Mouse (Mus musculus): Measurements from ENCODE around the gene Mydgf.

DNA sequence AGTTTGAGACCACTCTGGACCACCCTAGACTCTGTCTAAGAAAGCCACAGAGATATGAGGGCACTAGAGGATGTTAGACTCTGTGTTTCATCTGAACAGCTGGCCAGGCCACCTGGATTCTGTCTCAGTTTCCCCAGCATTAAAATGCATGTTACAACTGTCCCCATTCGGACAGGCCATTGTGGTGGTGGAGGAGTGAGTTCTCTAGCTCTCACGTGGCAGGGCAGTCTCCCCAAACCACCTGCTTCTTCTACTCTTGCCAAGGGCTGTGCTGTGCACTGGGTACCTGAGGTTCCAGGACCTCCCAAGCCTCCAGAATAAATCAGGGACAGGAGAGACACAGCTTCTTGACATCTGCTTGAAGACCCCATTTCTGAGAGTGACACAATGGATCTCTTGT lies 33.8 kb downstream of the Mydgf start:
- TF ChIP-seq POLR2A (IDR thresholded peaks at IDR 0.05; ENCODE audit: insufficient read length, low read depth) (no peak), MYOG (IDR thresholded peaks at IDR 0.05; ENCODE audit: control insufficient read depth in 1 of 3, insufficient read depth in 1 of 3, insufficient read length in 2 of 3, low read depth in 2 of 3) (no peak), TCF12 (IDR thresholded peaks at IDR 0.05; ENCODE audit: insufficient read depth, poor library complexity, severe bottlenecking) (no peak), TCF3 (IDR thresholded peaks at IDR 0.05; ENCODE audit: insufficient read length, low read depth) (no peak), SRF (IDR thresholded peaks at IDR 0.05; ENCODE audit: control insufficient read depth, insufficient read length, low read depth) (no peak), MAX (IDR thresholded peaks at IDR 0.05; ENCODE audit: low read depth) (no peak), POLR2AphosphoS2 (IDR thresholded peaks at IDR 0.05; ENCODE audit: insufficient read length, low read depth) (no peak), REST (IDR thresholded peaks at IDR 0.05; ENCODE audit: insufficient read depth, insufficient read length) (no peak), USF1 (IDR thresholded peaks at IDR 0.05; ENCODE audit: low read depth) (no peak), E2F4 (IDR thresholded peaks at IDR 0.05; ENCODE audit: insufficient read depth) (no peak), CEBPB (IDR thresholded peaks at IDR 0.05; ENCODE audit: insufficient read depth, poor library complexity, severe bottlenecking) (no peak), MYOD1 (IDR thresholded peaks at IDR 0.05; ENCODE audit: control insufficient read depth in 1 of 3, insufficient read length in 2 of 3, low read depth in 2 of 3) (no peak)
